Mouse (Mus musculus) MEL (cell line): Measurements from ENCODE around the gene Medag. TPM values are rescaled to one million over a fixed set of nuclear protein-coding genes. Genes with fewer than 3 reads are reported as not detected.
A peak's percentile ranks its signal among the peaks of the same experiment; 100 is the strongest.

Experiments
- DNase-seq: peaks from one replicate; pipeline ENCODE4 v3.0.0; 2011; ENCODE audit warnings: low read depth, low spot score
- H3K27ac ChIP-seq: 2 replicates; pipeline ENCODE4 v1.5.1; 2012; ENCODE audit warnings: low read depth, mild to moderate bottlenecking, control low read depth, low read length, moderate library complexity; ENCODE audit not compliant: control insufficient read depth
- H3K27me3 ChIP-seq, 2 experiments: fragments of 150-350 bp in 1 of 2; sonication (generic) in 1 of 2; 2 replicates each; pipeline ENCODE4 v1.6.1; 2012; ENCODE audit warnings: low read length in 2 of 2, mild to moderate bottlenecking in 2 of 2, improper control_type of control experiment in 1 of 2, moderate library complexity in 1 of 2; ENCODE audit not compliant: insufficient read depth in 2 of 2, control insufficient read depth in 1 of 2
- H3K36me3 ChIP-seq, 2 experiments: 2 replicates each; pipeline ENCODE4 v1.6.1; 2012 to 2014; ENCODE audit warnings: low read length in 2 of 2, improper control_type of control experiment in 1 of 2, inconsistent platforms in 1 of 2, mild to moderate bottlenecking in 1 of 2; ENCODE audit not compliant: insufficient read depth in 2 of 2, control insufficient read depth in 1 of 2
- H3K4me1 ChIP-seq, 2 experiments: fragments of 150-350 bp in 1 of 2; sonication (generic) in 1 of 2; 2 replicates each; pipeline ENCODE4 v1.6.1; 2012; ENCODE audit warnings: low read length in 2 of 2, improper control_type of control experiment in 1 of 2, mild to moderate bottlenecking in 1 of 2; ENCODE audit not compliant: insufficient read depth in 2 of 2, control insufficient read depth in 1 of 2
- H3K4me3 ChIP-seq, 2 experiments: fragments of 150-350 bp in 1 of 2; sonication (generic) in 1 of 2; 2 replicates each; pipeline ENCODE4 v1.5.1; 2012; ENCODE audit warnings: low read depth in 2 of 2, low read length in 2 of 2, mild to moderate bottlenecking in 2 of 2, moderate library complexity in 2 of 2, control low read depth in 1 of 2, improper control_type of control experiment in 1 of 2; ENCODE audit not compliant: control insufficient read depth in 1 of 2, insufficient read depth in 1 of 2
- H3K79me2 ChIP-seq: 2 replicates; pipeline ENCODE4 v1.6.1; 2012; ENCODE audit warnings: mild to moderate bottlenecking, low read length, moderate library complexity; ENCODE audit not compliant: control insufficient read depth, poor library complexity, insufficient read depth
- H3K9ac ChIP-seq: 2 replicates; pipeline ENCODE4 v1.6.1; 2012; ENCODE audit warnings: low read depth, mild to moderate bottlenecking, control low read depth, low read length, moderate library complexity; ENCODE audit not compliant: control insufficient read depth, poor library complexity, severe bottlenecking
- H3K9me3 ChIP-seq: fragments of 150-350 bp; sonication (generic); replicated peaks from 2 replicates; pipeline ENCODE4 v1.6.1; 2012; ENCODE audit warnings: mild to moderate bottlenecking, low read length, improper control_type of control experiment, moderate library complexity; ENCODE audit not compliant: insufficient read depth
- CHD1 ChIP-seq: IDR thresholded peaks from 2 replicates; pipeline ENCODE4 v1.6.1; 2012; ENCODE audit warnings: low read depth, mild to moderate bottlenecking, inconsistent platforms, low read length, improper control_type of control experiment
- CHD2 ChIP-seq: IDR thresholded peaks from 2 replicates; pipeline ENCODE4 v1.6.1; 2011; ENCODE audit warnings: low read length, improper control_type of control experiment
- CTCF ChIP-seq, 3 experiments: IDR thresholded peaks in 2 of 3; conservative IDR thresholded peaks in 1 of 3; 2 replicates each; pipeline ENCODE4 v1.5.1; 2011 to 2012; ENCODE audit warnings: low read length in 3 of 3, low read depth in 2 of 3, mild to moderate bottlenecking in 2 of 3, improper control_type of control experiment in 1 of 3, inconsistent platforms in 1 of 3, mixed read lengths in 1 of 3, moderate library complexity in 1 of 3; ENCODE audit not compliant: control insufficient read depth in 1 of 3, insufficient read depth in 1 of 3, poor library complexity in 1 of 3, severe bottlenecking in 1 of 3
- E2F4 ChIP-seq: IDR thresholded peaks from 2 replicates; pipeline ENCODE4 v1.6.1; 2011; ENCODE audit warnings: low read depth, low read length, improper control_type of control experiment, borderline replicate concordance
- EP300 ChIP-seq, 2 experiments: IDR thresholded peaks; 2 replicates each; pipeline ENCODE4 v1.6.1; 2011; ENCODE audit warnings: improper control_type of control experiment in 2 of 2, low read length in 2 of 2, low read depth in 1 of 2, mild to moderate bottlenecking in 1 of 2
- GABPA ChIP-seq: IDR thresholded peaks from 2 replicates; pipeline ENCODE4 v1.6.1; 2012; ENCODE audit warnings: low read depth, mild to moderate bottlenecking, inconsistent platforms, low read length, improper control_type of control experiment, moderate library complexity
- HCFC1 ChIP-seq: IDR thresholded peaks from 2 replicates; pipeline ENCODE4 v1.6.1; 2012; ENCODE audit warnings: low read depth, mild to moderate bottlenecking, inconsistent platforms, low read length, improper control_type of control experiment, moderate library complexity
- MAZ ChIP-seq: IDR thresholded peaks from 2 replicates; pipeline ENCODE4 v1.6.1; 2012; ENCODE audit warnings: low read depth, mild to moderate bottlenecking, inconsistent platforms, low read length, improper control_type of control experiment
- MYB ChIP-seq: IDR thresholded peaks from 2 replicates; pipeline ENCODE4 v1.6.1; 2011; ENCODE audit warnings: mild to moderate bottlenecking, low read depth, low read length, improper control_type of control experiment
- MYC ChIP-seq: IDR thresholded peaks from 2 replicates; pipeline ENCODE4 v1.6.1; 2011; ENCODE audit warnings: low read depth, mild to moderate bottlenecking, low read length, improper control_type of control experiment, moderate library complexity
- NELFE ChIP-seq: IDR thresholded peaks from 2 replicates; pipeline ENCODE4 v1.6.1; 2011; ENCODE audit warnings: low read depth, low read length, improper control_type of control experiment
- NRF1 ChIP-seq: IDR thresholded peaks from 2 replicates; pipeline ENCODE4 v1.6.1; 2014; ENCODE audit warnings: low read depth, mild to moderate bottlenecking, inconsistent platforms, low read length, improper control_type of control experiment, moderate library complexity; ENCODE audit not compliant: poor library complexity, insufficient read depth, severe bottlenecking
- POLR2A ChIP-seq, 2 experiments: IDR thresholded peaks; 2 replicates each; pipeline ENCODE4 v1.6.1; 2011 to 2012; ENCODE audit warnings: low read length in 2 of 2, mild to moderate bottlenecking in 2 of 2, control low read depth in 1 of 2, improper control_type of control experiment in 1 of 2, low read depth in 1 of 2, moderate library complexity in 1 of 2; ENCODE audit not compliant: control insufficient read depth in 1 of 2, insufficient read depth in 1 of 2, poor library complexity in 1 of 2
- POLR2AphosphoS5 ChIP-seq: IDR thresholded peaks from 2 replicates; pipeline ENCODE4 v1.6.1; 2012; ENCODE audit warnings: low read depth, borderline replicate concordance, mild to moderate bottlenecking, inconsistent platforms, low read length, moderate library complexity, mixed read lengths
- RAD21 ChIP-seq: IDR thresholded peaks from 2 replicates; pipeline ENCODE4 v1.6.1; 2011; ENCODE audit warnings: mild to moderate bottlenecking, low read depth, low read length, improper control_type of control experiment
- RCOR1 ChIP-seq: IDR thresholded peaks from 2 replicates; pipeline ENCODE4 v1.6.1; 2012; ENCODE audit warnings: low read depth, mild to moderate bottlenecking, inconsistent platforms, low read length, improper control_type of control experiment
- SIN3A ChIP-seq: IDR thresholded peaks from 2 replicates; pipeline ENCODE4 v1.6.1; 2012; ENCODE audit warnings: low read length, improper control_type of control experiment, inconsistent platforms
- SMC3 ChIP-seq: IDR thresholded peaks from 2 replicates; pipeline ENCODE4 v1.6.1; 2011; ENCODE audit warnings: low read depth, low read length, improper control_type of control experiment
- UBTF ChIP-seq: IDR thresholded peaks from 2 replicates; pipeline ENCODE4 v1.6.1; 2012; ENCODE audit warnings: low read depth, mild to moderate bottlenecking, inconsistent platforms, low read length, improper control_type of control experiment, moderate library complexity, borderline replicate concordance; ENCODE audit not compliant: insufficient read depth
- USF1 ChIP-seq: IDR thresholded peaks from 2 replicates; pipeline ENCODE4 v1.6.1; 2014; ENCODE audit warnings: low read depth, mild to moderate bottlenecking, inconsistent platforms, low read length, improper control_type of control experiment, moderate library complexity
- ZC3H11A ChIP-seq: IDR thresholded peaks from 2 replicates; pipeline ENCODE4 v1.6.1; 2012; ENCODE audit warnings: low read depth, mild to moderate bottlenecking, inconsistent platforms, low read length, improper control_type of control experiment
- polyA plus RNA-seq, 2 experiments: library from polyadenylated mRNA; stranded (reverse) in 1 of 2; unstranded in 1 of 2; fragments of >175 nt in 1 of 2; fragments of >200 nt in 1 of 2; gene quantifications; 2 replicates each; pipeline versions ENCODE4 v1.2.1 to v1.2.4; 2012; ENCODE audit warnings: low replicate concordance in 2 of 2, low read depth in 1 of 2; ENCODE audit not compliant: insufficient read length in 2 of 2, insufficient read depth in 1 of 2, missing spikeins in 1 of 2
- total RNA-seq: library from RNA; depleted of rRNA; stranded (reverse); fragments of 300-350 nt; gene quantifications from 2 replicates; pipeline ENCODE4 v1.2.3, GENCODE M21; 2012

Medag gene
- total and polyA plus RNA-seq, 3 experiments = not detected

- TF ChIP-seq RCOR1 = peak; percentile 74
- TF ChIP-seq POLR2AphosphoS5 = no peak
These were observed 25.0 kb downstream of the Medag start (continued) for GRCm38 (mm10) chr5:149436541-149436940.

- no peak overlapping the region for H3K27ac ChIP-seq
These were observed 25.6 kb downstream of the Medag start for GRCm38 (mm10) chr5:149437150-149437549.

GRCm38 (mm10) chr5:149439531-149440179 lies 28.1 kb downstream of the Medag start, which contains the start of gene Tex26:
Tex26 (plus strand) TSS chr5:149439660.
- no peak for DNase-seq
- Histone ChIP-seq H3K9ac (no peak within 1 kb of the TSS), H3K9me3 (no peaks in the 10 kb centered on the region), H3K79me2 (no peaks in the 10 kb centered on the region), H3K4me3 (no peak within 1 kb of the TSS), H3K4me1 (peaks cover 11 to 16% of the 10 kb centered on the region in 2 experiments)
- no peak for TF ChIP-seq CHD1
- no peak for TF ChIP-seq POLR2A (IDR thresholded peaks at IDR 0.05; ENCODE audit: control insufficient read depth in 1 of 2, insufficient read depth in 1 of 2, low read depth in 1 of 2, low read length in 2 of 2, poor library complexity in 1 of 2)
- TF ChIP-seq SIN3A = no peak
- no peak for TF ChIP-seq MYB
- TF ChIP-seq MAZ = no peak
- TF ChIP-seq RAD21 = no peak
- TF ChIP-seq SMC3 = no peak
- TF ChIP-seq USF1 = no peak
- no peak for TF ChIP-seq CHD2
- TF ChIP-seq NRF1 = no peak
- no peak for TF ChIP-seq RCOR1
- no peak for TF ChIP-seq CTCF (IDR thresholded peaks at IDR 0.05 in 2 of 3, conservative IDR thresholded peaks at IDR 0.05 in 1 of 3; ENCODE audit: control insufficient read depth in 1 of 3, insufficient read depth in 1 of 3, low read depth in 2 of 3, low read length in 3 of 3, poor library complexity in 1 of 3, severe bottlenecking in 1 of 3)
- no peak for TF ChIP-seq E2F4
- no peak for TF ChIP-seq EP300 (IDR thresholded peaks at IDR 0.05; ENCODE audit: low read depth in 1 of 2, low read length in 2 of 2)
- TF ChIP-seq, all 39 proteins: peak for 0
- H3K36me3 ChIP-seq = peaks cover 0 to 16% of the 10 kb centered on the region in 2 experiments; a peak in 2 of 4 replicates
- H3K27ac ChIP-seq = no peak within 1 kb of the TSS
- H3K27me3 ChIP-seq = no peaks in the 10 kb centered on the region

More at GRCm38 (mm10) chr5:149437150-149437549, 25.6 kb downstream of the Medag start:
- no peak overlapping the region for H3K9ac ChIP-seq
- no peak overlapping the region for H3K4me3 ChIP-seq
- TF ChIP-seq UBTF (no peak), ZC3H11A (no peak), GABPA (no peak), HCFC1 (no peak), NELFE (no peak), POLR2AphosphoS5 (no peak), MYC (no peak)
- TF ChIP-seq, all 39 proteins: peak for 0
- Histone ChIP-seq H3K4me1 (peaks cover 13 to 24% of the 10 kb centered on the region in 2 experiments), H3K36me3 (peaks cover 0 to 17% of the 10 kb centered on the region in 2 experiments; a peak in 2 of 4 replicates), H3K27me3 (no peaks in the 10 kb centered on the region), H3K79me2 (no peaks in the 10 kb centered on the region), H3K9me3 (no peaks in the 10 kb centered on the region)
- DNase-seq = peak; percentile 29
